Mouse (Mus musculus) liver, embryonic 14.5 days (tissue): Measurements from ENCODE around the gene Ugt1a8. TPM values are rescaled to one million over a fixed set of nuclear protein-coding genes. Genes with fewer than 3 reads are reported as not detected.

Experiments
- ATAC-seq: fragments of 200-750 bp; cut with Nextera tagmentation; 2 replicates; pipeline ENCODE4 v1.8.0; 2017; ENCODE audit warnings: moderate number of reproducible peaks, mild to moderate bottlenecking, moderate library complexity; ENCODE audit not compliant: insufficient read depth
- DNase-seq, 3 experiments: peaks; one replicate each; pipeline ENCODE4 v3.0.0-alpha.2; 2012 to 2013; ENCODE audit warnings: low read depth in 3 of 3, low spot score in 3 of 3
- H3K27ac ChIP-seq: fragments of 300-500 bp; sonication (generic); 2 replicates; pipeline ENCODE4 v1.5.1; 2014; ENCODE audit warnings: moderate library complexity, mild to moderate bottlenecking, control low read depth, inconsistent platforms
- H3K27me3 ChIP-seq: fragments of 300-500 bp; sonication (generic); 2 replicates; pipeline ENCODE4 v1.6.1; 2014; ENCODE audit warnings: mild to moderate bottlenecking, low read length, moderate library complexity; ENCODE audit not compliant: control insufficient read depth, insufficient read depth
- H3K36me3 ChIP-seq: fragments of 300-500 bp; sonication (generic); replicated peaks from 2 replicates; pipeline ENCODE4 v1.6.1; 2014; ENCODE audit warnings: low read depth; ENCODE audit not compliant: control insufficient read depth, insufficient read depth
- H3K4me1 ChIP-seq, 2 experiments: fragments of 200-500 bp in 1 of 2; fragments of 300-500 bp in 1 of 2; sonication (generic) in 1 of 2; replicated peaks; 2 replicates each; pipeline ENCODE4 v1.6.1; 2012 to 2014; ENCODE audit warnings: antibody characterized with exemption in 1 of 2, inconsistent platforms in 1 of 2, low read length in 1 of 2; ENCODE audit not compliant: control insufficient read depth in 2 of 2, insufficient read depth in 2 of 2
- H3K4me2 ChIP-seq: fragments of 300-500 bp; sonication (generic); 2 replicates; pipeline ENCODE4 v1.6.1; 2014; ENCODE audit warnings: low read depth, mild to moderate bottlenecking, control low read depth, moderate library complexity
- H3K4me3 ChIP-seq, 2 experiments: fragments of 200-500 bp in 1 of 2; fragments of 300-500 bp in 1 of 2; sonication (generic) in 1 of 2; 2 replicates each; pipeline ENCODE4 v1.5.1; 2012 to 2014; ENCODE audit warnings: low read depth in 2 of 2, low read length in 2 of 2, mild to moderate bottlenecking in 2 of 2, control low read depth in 1 of 2, inconsistent platforms in 1 of 2, moderate library complexity in 1 of 2; ENCODE audit not compliant: insufficient read depth in 1 of 2
- H3K9ac ChIP-seq: fragments of 300-500 bp; sonication (generic); replicated peaks from 2 replicates; pipeline ENCODE4 v1.6.1; 2014; ENCODE audit warnings: mild to moderate bottlenecking, control low read depth, moderate library complexity
- H3K9me3 ChIP-seq: fragments of 300-500 bp; sonication (generic); 2 replicates; pipeline ENCODE4 v1.6.1; 2016; ENCODE audit warnings: low read length, mixed read lengths; ENCODE audit not compliant: control insufficient read depth
- CTCF ChIP-seq: IDR thresholded peaks from 2 replicates; pipeline ENCODE4 v1.5.1; 2016; ENCODE audit warnings: antibody characterized with exemption, low read depth, control low read depth
- EP300 ChIP-seq: IDR thresholded peaks from 2 replicates; pipeline ENCODE4 v1.6.1; 2016; ENCODE audit warnings: antibody characterized with exemption, low read depth
- whole genome bisulfite sequencing: fragments of 180-500 bp; shearing (Covaris S2); extraction: QIAGEN DNeasy Blood & Tissue Kit; methylation state at CpG from one replicate; pipeline ENCODE4 v1.1.7; 2014; ENCODE audit not compliant: insufficient replicate concordance; 5-methylcytosine and 5-hydroxymethylcytosine counted together
- polyA plus RNA-seq, 2 experiments: library from polyadenylated mRNA; depleted of rRNA in 1 of 2; stranded (reverse) in 1 of 2; unstranded in 1 of 2; fragments of >200 nt; fragmentation: Nextera tagmentation in 1 of 2; extraction: Ambion mirVana in 1 of 2; gene quantifications; 2 replicates each; pipeline versions ENCODE4 v1.2.1 to v1.2.3; 2012 to 2014

Gene Ugt1a8
- polyA plus RNA-seq, 2 experiments: not detected

DNA sequence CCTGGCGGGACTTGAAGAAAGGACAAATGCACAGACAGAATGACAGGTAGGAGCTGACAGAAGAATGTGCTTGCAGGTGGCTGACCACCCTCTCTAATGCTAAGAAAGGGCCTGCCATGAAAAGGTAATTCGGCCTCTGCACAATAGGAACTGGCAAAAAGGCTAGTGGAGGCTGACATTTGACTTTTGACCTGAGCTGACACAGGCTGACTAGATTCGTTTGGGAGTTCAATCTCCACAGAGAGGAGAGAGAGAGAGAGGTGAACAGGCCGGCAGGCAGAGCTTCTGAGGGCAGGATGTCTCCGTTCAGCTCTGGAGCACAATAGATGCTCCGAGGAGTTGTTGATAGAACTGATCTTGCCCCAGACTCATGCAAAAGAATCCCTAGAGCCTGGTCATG, 158.8 kb downstream of the Ugt1a8 start:
- ATAC-seq (no peak), DNase-seq (no peak)
- Histone ChIP-seq H3K4me1 (no peaks in the 10 kb centered on the region), H3K4me2 (no peak overlapping the region), H3K9ac (no peak overlapping the region), H3K27me3 (no peaks in the 10 kb centered on the region), H3K27ac (no peak overlapping the region), H3K36me3 (no peaks in the 10 kb centered on the region), H3K9me3 (peaks cover 11% of the 10 kb centered on the region), H3K4me3 (no peak overlapping the region)
- TF ChIP-seq EP300 (no peak), CTCF (no peak)
- 35% methylated on average over 6 of the region's 6 CpGs for WGBS

DNA sequence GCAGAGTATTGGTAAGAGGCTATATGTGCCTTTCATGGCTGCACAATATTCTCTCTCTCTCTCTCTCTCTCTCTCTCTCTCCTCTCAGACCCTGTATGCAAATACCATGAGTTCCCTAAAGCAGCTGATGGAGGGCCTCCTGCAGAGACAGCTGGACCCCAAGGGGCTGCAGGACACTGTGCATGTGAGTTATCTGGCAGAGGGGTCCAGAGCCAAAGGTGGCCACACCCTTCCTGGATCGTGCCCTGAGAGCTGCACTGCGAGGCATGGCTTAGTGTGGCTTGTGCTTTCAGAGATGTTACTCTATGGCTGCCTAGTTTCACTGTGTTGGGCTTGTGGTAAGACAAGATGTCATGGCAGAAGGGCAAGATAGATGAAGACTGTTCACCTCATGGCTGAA, 160.0 kb downstream of the Ugt1a8 start:
- Histone ChIP-seq H3K4me1 (no peaks in the 10 kb centered on the region), H3K27me3 (no peaks in the 10 kb centered on the region), H3K9ac (no peak overlapping the region), H3K27ac (no peak overlapping the region), H3K4me3 (no peak overlapping the region), H3K9me3 (peaks cover 6% of the 10 kb centered on the region), H3K4me2 (no peak overlapping the region), H3K36me3 (no peaks in the 10 kb centered on the region)
- DNase-seq: no peak
- 36% methylated on average over 2 of the region's 2 CpGs for WGBS
- ATAC-seq: no peak
- no peak for TF ChIP-seq CTCF
- no peak for TF ChIP-seq EP300

GRCm38 (mm10) chr1:88248658-88249057, 161.0 kb downstream of the Ugt1a8 start:
- H3K4me3 ChIP-seq: no peak overlapping the region
- no peaks in the 10 kb centered on the region for H3K27me3 ChIP-seq
- no peak overlapping the region for H3K4me2 ChIP-seq
- H3K4me1 ChIP-seq: peaks cover 0 to 2% of the 10 kb centered on the region in 2 experiments; a peak in 1 of 4 replicates
- H3K36me3 ChIP-seq: no peaks in the 10 kb centered on the region
- no peak overlapping the region for H3K9ac ChIP-seq
- ATAC-seq: no peak
- peaks cover 3% of the 10 kb centered on the region for H3K9me3 ChIP-seq
- no peak overlapping the region for H3K27ac ChIP-seq
- DNase-seq: no peak
- WGBS: 50% methylated on average over 4 of the region's 4 CpGs
- TF ChIP-seq EP300 (no peak), CTCF (no peak)

DNA sequence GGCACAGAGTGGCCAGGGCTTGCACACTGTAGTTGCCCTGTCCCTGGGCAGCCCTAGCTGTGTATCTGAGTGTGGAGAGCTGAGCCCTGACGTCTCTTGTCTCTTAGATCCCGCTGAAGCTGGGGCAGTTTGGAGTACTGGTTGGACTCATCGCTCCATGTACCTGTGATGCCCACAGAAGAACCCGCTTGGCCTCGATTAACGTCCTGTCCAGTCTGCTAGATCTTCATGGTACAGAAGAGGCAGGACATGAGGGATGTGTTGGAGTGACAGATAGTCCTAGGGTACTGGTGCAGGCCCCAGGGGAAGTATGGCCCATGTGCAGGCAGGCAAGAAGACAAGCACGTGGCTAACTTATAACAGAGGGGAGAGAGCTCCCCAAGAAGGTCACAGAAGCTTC, 162.0 kb downstream of the Ugt1a8 start:
- no peak for ATAC-seq
- Histone ChIP-seq H3K36me3 (no peaks in the 10 kb centered on the region), H3K9ac (no peak overlapping the region), H3K9me3 (peaks cover 3% of the 10 kb centered on the region), H3K27me3 (no peaks in the 10 kb centered on the region), H3K4me2 (no peak overlapping the region), H3K4me3 (no peak overlapping the region), H3K4me1 (peaks cover 0 to 2% of the 10 kb centered on the region in 2 experiments; a peak in 1 of 4 replicates), H3K27ac (no peak overlapping the region)
- TF ChIP-seq EP300 (no peak), CTCF (no peak)
- WGBS: 59% methylated on average over 7 of the region's 7 CpGs
- DNase-seq: no peak

GRCm38 (mm10) chr1:88250023-88250422, 162.4 kb downstream of the Ugt1a8 start:
- WGBS: 60% methylated on average over 5 of the region's 5 CpGs

More at GRCm38 (mm10) chr1:88250023-88250422, 162.4 kb downstream of the Ugt1a8 start:
- no peak overlapping the region for H3K4me3 ChIP-seq
- peaks cover 3% of the 10 kb centered on the region for H3K9me3 ChIP-seq
- DNase-seq (no peak), ATAC-seq (no peak)
- no peaks in the 10 kb centered on the region for H3K36me3 ChIP-seq
- no peaks in the 10 kb centered on the region for H3K27me3 ChIP-seq
- no peak overlapping the region for H3K27ac ChIP-seq
- TF ChIP-seq CTCF (no peak), EP300 (no peak)
- H3K9ac ChIP-seq: no peak overlapping the region
- H3K4me2 ChIP-seq: no peak overlapping the region
- H3K4me1 ChIP-seq: peaks cover 0 to 2% of the 10 kb centered on the region in 2 experiments; a peak in 1 of 4 replicates
